Mouse (Mus musculus): ENCODE measurements around the gene Arl8a.

DNA sequence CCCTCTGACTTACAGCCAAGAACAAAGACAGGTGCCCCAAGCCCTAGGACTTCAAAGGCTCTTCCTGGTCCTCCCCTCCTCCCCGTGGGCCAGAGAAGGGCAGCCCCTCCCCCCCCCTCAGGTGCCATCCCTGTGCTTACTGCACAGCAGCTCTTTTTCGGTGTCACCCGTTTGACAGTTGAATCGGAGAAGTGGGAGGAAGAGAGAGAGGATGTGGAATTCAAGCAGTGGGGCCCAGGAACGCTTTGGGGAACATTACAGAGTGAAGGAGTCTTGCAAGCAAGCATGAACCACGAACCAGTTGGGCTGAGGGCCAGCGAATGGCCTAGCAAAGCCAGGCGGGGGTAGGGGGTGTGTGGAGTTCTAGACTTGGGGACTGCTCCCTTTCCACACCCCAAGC lies 15.1 kb upstream of the Arl8a start:
- TF ChIP-seq EP300 (IDR thresholded peaks at IDR 0.05; ENCODE audit: insufficient read depth, low read depth, low read length) = no peak
- no peak for TF ChIP-seq POLR2A (IDR thresholded peaks at IDR 0.05; ENCODE audit: insufficient read depth, low read depth, low read length)
- no peak for TF ChIP-seq CTCF (IDR thresholded peaks at IDR 0.05)
